In genomic region chr17:12886620-12887019, GRCm38 (mm10) we compare ENCODE assay signal across 13 mouse cellular contexts. TPM values are rescaled to one million over a fixed set of nuclear protein-coding genes. Genes with fewer than 3 reads are reported as not detected.
DNase-seq lines count a peak whose midpoint lies in the region; ATAC-seq and TF ChIP-seq lines count a peak whose summit lies in the region.
"Had no signal": no experiment of that assay in that cellular context is flagged by ENCODE, and none has a peak within 500 bp of the region (broad histone marks: within the 10 kb centered on the region; RNA-seq: fewer than 3 reads in every experiment).

No protein-coding gene starts in this region.

- ATAC-seq in heart, embryonic 16.5 days (replicated peaks; ENCODE audit: extremely low read depth, insufficient read depth, low FRiP score), result no peak
- no peak for ATAC-seq in hindbrain, embryonic 12.5 days (ENCODE audit: low FRiP score)

- dilution Hi-C loops in CH12.LX (cut with MboI; ENCODE audit: extremely low pct_ligation_motif_present, extremely low pct_unique_long_range_greater_than_20kb, low sequenced_read_pairs), result no loop called here

- 43% methylated on average over 6 of the region's 6 CpGs for whole genome bisulfite sequencing in heart, embryonic 16.5 days
- WGBS in heart, embryonic 10.5 days, result 34% methylated on average over 6 of the region's 6 CpGs
- 34% methylated on average over 6 of the region's 6 CpGs for WGBS in hindbrain, embryonic 12.5 days

- in situ Hi-C loops in CH12.LX (cut with MboI; ENCODE audit: low pct_ligation_motif_present, low pct_unique_long_range_greater_than_20kb, low sequenced_read_pairs), result loop anchor here (10.0 kb wide), 1 partner anchor 118 kb away; the partner anchor contains the start of gene Sod2

- no peak for TF ChIP-seq RAD21 in CH12.LX (IDR thresholded peaks at IDR 0.05; ENCODE audit: low read depth, low read length)

- H3K79me2 ChIP-seq in CH12.LX (replicated peaks; ENCODE audit: control insufficient read depth, extremely low read depth, insufficient read depth, poor library complexity, severe bottlenecking), result no peaks in the 10 kb centered on the region

- no peak for TF ChIP-seq CTCF in CH12.LX (conservative IDR thresholded peaks at IDR 0.05 in 1 of 2, IDR thresholded peaks at IDR 0.05 in 1 of 2; ENCODE audit: low read depth in 2 of 2, low read length in 2 of 2)

- no peak for DNase-seq in heart, embryonic 10.5 days (ENCODE audit: low spot score)
- peak; percentile 77 for DNase-seq in CH12.LX (ENCODE audit: extremely low read depth)
- peak; percentile 59 for DNase-seq in naive thymus-derived CD4-positive, alpha-beta T cell, adult 2 months (ENCODE audit: low read depth)
- DNase-seq in testis, postnatal 14 days (ENCODE audit: low spot score), result no peak
- no peak for DNase-seq in cerebellum, postnatal 10 days
- DNase-seq: layer of hippocampus, adult 9-11 months; midbrain, embryonic 14.5 days had no signal

- no peaks in the 10 kb centered on the region for H3K27me3 ChIP-seq in heart, embryonic 16.5 days (ENCODE audit: control insufficient read depth, insufficient read depth, low read length)
- no peaks in the 10 kb centered on the region for H3K27me3 ChIP-seq in heart, embryonic 10.5 days (ENCODE audit: insufficient read depth, poor library complexity, severe bottlenecking)
- H3K27me3 ChIP-seq in CH12.LX (replicated peaks), result no peaks in the 10 kb centered on the region
- H3K27me3 ChIP-seq in hindbrain, embryonic 12.5 days, result no peaks in the 10 kb centered on the region
- H3K27me3 ChIP-seq: limb, embryonic 12.5 days had no signal

- H3K36me3 ChIP-seq in heart, embryonic 16.5 days (ENCODE audit: control insufficient read depth, insufficient read depth), result no peaks in the 10 kb centered on the region
- peaks cover 16% of the 10 kb centered on the region for H3K36me3 ChIP-seq in heart, embryonic 10.5 days
- peaks cover 13 to 42% of the 10 kb centered on the region in 2 experiments for H3K36me3 ChIP-seq in CH12.LX (replicated peaks in 1 of 2; ENCODE audit: control insufficient read depth in 1 of 2, insufficient read depth in 1 of 2, low read length in 1 of 2)
- peaks cover 22% of the 10 kb centered on the region; the same call in 1 of the 2 replicates for H3K36me3 ChIP-seq in hindbrain, embryonic 12.5 days

- H3K9me3 ChIP-seq in heart, embryonic 16.5 days (replicated peaks; ENCODE audit: control insufficient read depth, low read length), result no peaks in the 10 kb centered on the region
- no peaks in the 10 kb centered on the region for H3K9me3 ChIP-seq in heart, embryonic 10.5 days
- H3K9me3 ChIP-seq in CH12.LX (replicated peaks; ENCODE audit: low read length), result no peaks in the 10 kb centered on the region
- no peaks in the 10 kb centered on the region for H3K9me3 ChIP-seq in hindbrain, embryonic 12.5 days (replicated peaks)
- H3K9me3 ChIP-seq: limb, embryonic 12.5 days had no signal

- peak; percentile 42; the same call in 1 of the 2 replicates for TF ChIP-seq POLR2A in CH12.LX (IDR thresholded peaks at IDR 0.05; ENCODE audit: low read depth, low read length)

- H3K4me3 ChIP-seq in heart, embryonic 16.5 days (ENCODE audit: low read length), result no peak overlapping the region
- H3K4me3 ChIP-seq in heart, embryonic 10.5 days, result no peak overlapping the region
- H3K4me3 ChIP-seq in CH12.LX (replicated peaks in 1 of 3; ENCODE audit: low read depth in 2 of 3, low read length in 2 of 3, poor library complexity in 1 of 3), result peak overlapping the region in 1 of 3 experiments; percentile 12
- H3K4me3 ChIP-seq in brown adipose tissue, adult 24 weeks (ENCODE audit: insufficient read depth, low read depth, low read length), result no peak overlapping the region
- no peak overlapping the region for H3K4me3 ChIP-seq in hindbrain, embryonic 12.5 days
- H3K4me3 ChIP-seq: limb, embryonic 12.5 days had no signal

- no peak overlapping the region for H3K4me2 ChIP-seq in heart, embryonic 16.5 days (ENCODE audit: low read depth, low read length)
- H3K4me2 ChIP-seq in CH12.LX (ENCODE audit: insufficient read depth, low read depth, poor library complexity, severe bottlenecking), result peak overlapping the region; percentile 35; the same call in 1 of the 2 replicates
- no peak overlapping the region for H3K4me2 ChIP-seq in hindbrain, embryonic 12.5 days (replicated peaks)
- H3K4me2 ChIP-seq: limb, embryonic 12.5 days had no signal

- TF ChIP-seq EP300 in CH12.LX (IDR thresholded peaks at IDR 0.05; ENCODE audit: low read length), result no peak

- no peak overlapping the region for H3K9ac ChIP-seq in heart, embryonic 16.5 days (ENCODE audit: low read length)
- H3K9ac ChIP-seq in CH12.LX (ENCODE audit: insufficient read depth, low read depth), result no peak overlapping the region
- H3K9ac ChIP-seq in hindbrain, embryonic 12.5 days, result no peak overlapping the region
- H3K9ac ChIP-seq: limb, embryonic 12.5 days had no signal

- peak overlapping the region; percentile 68 for H3K27ac ChIP-seq in heart, embryonic 16.5 days (ENCODE audit: low read length)
- no peak overlapping the region for H3K27ac ChIP-seq in heart, embryonic 10.5 days
- H3K27ac ChIP-seq in CH12.LX (ENCODE audit: insufficient read depth, low read depth), result no peak overlapping the region
- H3K27ac ChIP-seq in brown adipose tissue, adult 24 weeks (replicated peaks; ENCODE audit: low read depth, low read length), result peak overlapping the region; percentile 79
- no peak overlapping the region for H3K27ac ChIP-seq in hindbrain, embryonic 12.5 days
- H3K27ac ChIP-seq: limb, embryonic 12.5 days had no signal

- H3K4me1 ChIP-seq in heart, embryonic 16.5 days (ENCODE audit: control insufficient read depth, insufficient read depth, low read length), result peaks cover 17% of the 10 kb centered on the region
- peaks cover 13% of the 10 kb centered on the region for H3K4me1 ChIP-seq in heart, embryonic 10.5 days
- H3K4me1 ChIP-seq in CH12.LX (ENCODE audit: control insufficient read depth in 1 of 2, insufficient read depth in 2 of 2), result peaks cover 0 to 20% of the 10 kb centered on the region in 2 experiments; a peak in 2 of 4 replicates
- H3K4me1 ChIP-seq in brown adipose tissue, adult 24 weeks (ENCODE audit: control insufficient read depth, insufficient read depth, insufficient read length, low read length), result peaks cover 5% of the 10 kb centered on the region; the same call in 1 of the 2 replicates
- no peaks in the 10 kb centered on the region for H3K4me1 ChIP-seq in hindbrain, embryonic 12.5 days
- H3K4me1 ChIP-seq: limb, embryonic 12.5 days had no signal

TF ChIP-seq in CH12.LX, 34 proteins besides CTCF, POLR2A, EP300 and RAD21 (continues in another document):
- TF ChIP-seq ELF1 (IDR thresholded peaks at IDR 0.05; ENCODE audit: low read depth, low read length) (peak; percentile 72), MEF2A (IDR thresholded peaks at IDR 0.05; ENCODE audit: borderline replicate concordance, low read depth, low read length) (no peak), ETS1 (conservative IDR thresholded peaks at IDR 0.05; ENCODE audit: low read depth, low read length) (no peak)

RNA-seq across cellular contexts. Expression of gene Mrgprh, which starts 10.8 kb away (rescaled TPM):
- 0.24 TPM in 1 of 2 replicates, not detected in the other for polyA plus RNA-seq in heart, embryonic 16.5 days (2015; fragmentation: Nextera tagmentation; extraction: Ambion mirVana)
- 0.07 TPM in 1 of 2 replicates, not detected in the other for polyA plus RNA-seq in heart, embryonic 10.5 days (2016; fragmentation: Nextera tagmentation; extraction: Ambion mirVana)
- total RNA-seq in CH12.LX (2012; rRNA removed), result not detected in 2 replicates
- total RNA-seq in CH12.LX (2014; rRNA removed), result not detected in 2 replicates
- polyA plus RNA-seq in CH12.LX (2012; ENCODE audit: insufficient read length, low read depth), result not detected in 2 replicates
- polyA plus RNA-seq in brown adipose tissue, adult 24 weeks (2012; ENCODE audit: insufficient read depth, insufficient read length, missing spikeins), result not detected in 2 replicates
- polyA plus RNA-seq in hindbrain, embryonic 12.5 days (2016; fragmentation: Nextera tagmentation; extraction: Ambion mirVana), result 0.12 TPM in 1 of 2 replicates, not detected in the other
- total RNA-seq: neutrophil, adult 5-6 weeks had no signal
- polyA plus RNA-seq: kidney, embryonic 16.5 days; midbrain, embryonic 14.5 days had no signal

RNA-seq across cellular contexts. Expression of gene Mas1, which starts 18.7 kb away (rescaled TPM):
- 0.47 and 0.50 TPM in 2 replicates for polyA plus RNA-seq in heart, embryonic 16.5 days (2015; fragmentation: Nextera tagmentation; extraction: Ambion mirVana)
- 0.30 and 0.36 TPM in 2 replicates for polyA plus RNA-seq in heart, embryonic 10.5 days (2016; fragmentation: Nextera tagmentation; extraction: Ambion mirVana)
- total RNA-seq in CH12.LX (2012; rRNA removed) (not detected in 2 replicates), CH12.LX (2014; rRNA removed) (not detected in 2 replicates)
- 0.19 TPM in 1 of 2 replicates, not detected in the other for polyA plus RNA-seq in CH12.LX (2012; ENCODE audit: insufficient read length, low read depth)
- not detected in 2 replicates for polyA plus RNA-seq in brown adipose tissue, adult 24 weeks (2012; ENCODE audit: insufficient read depth, insufficient read length, missing spikeins)
- 0.27 and 0.41 TPM in 2 replicates for polyA plus RNA-seq in hindbrain, embryonic 12.5 days (2016; fragmentation: Nextera tagmentation; extraction: Ambion mirVana)
- total RNA-seq: neutrophil, adult 5-6 weeks had no signal

RNA-seq across cellular contexts. Expression of gene Pnldc1, which starts 23.4 kb away (rescaled TPM):
- 0.47 and 1.2 TPM in 2 replicates for polyA plus RNA-seq in heart, embryonic 16.5 days (2015; fragmentation: Nextera tagmentation; extraction: Ambion mirVana)
- 1.4 and 2.5 TPM in 2 replicates for polyA plus RNA-seq in heart, embryonic 10.5 days (2016; fragmentation: Nextera tagmentation; extraction: Ambion mirVana)
- 0.25 and 0.84 TPM in 2 replicates for total RNA-seq in CH12.LX (2012; rRNA removed)
- 0.11 and 0.19 TPM in 2 replicates for total RNA-seq in CH12.LX (2014; rRNA removed)
- polyA plus RNA-seq in CH12.LX (2012; ENCODE audit: insufficient read length, low read depth), result 0.90 and 1.2 TPM in 2 replicates
- polyA plus RNA-seq in brown adipose tissue, adult 24 weeks (2012; ENCODE audit: insufficient read depth, insufficient read length, missing spikeins), result 67.4 and 78.9 TPM in 2 replicates
- 1.5 TPM in 2 replicates for polyA plus RNA-seq in hindbrain, embryonic 12.5 days (2016; fragmentation: Nextera tagmentation; extraction: Ambion mirVana)

RNA-seq across cellular contexts. Expression of gene Tcp1, which starts 28.9 kb away (rescaled TPM):
- polyA plus RNA-seq in heart, embryonic 16.5 days (2015; fragmentation: Nextera tagmentation; extraction: Ambion mirVana), result 304 and 341 TPM in 2 replicates
- 440 and 487 TPM in 2 replicates for polyA plus RNA-seq in heart, embryonic 10.5 days (2016; fragmentation: Nextera tagmentation; extraction: Ambion mirVana)
- total RNA-seq in CH12.LX (2012; rRNA removed), result 540 and 569 TPM in 2 replicates
- 951 and 1,060 TPM in 2 replicates for total RNA-seq in CH12.LX (2014; rRNA removed)
- 560 and 726 TPM in 2 replicates for polyA plus RNA-seq in CH12.LX (2012; ENCODE audit: insufficient read length, low read depth)
- polyA plus RNA-seq in brown adipose tissue, adult 24 weeks (2012; ENCODE audit: insufficient read depth, insufficient read length, missing spikeins), result 154 and 194 TPM in 2 replicates
- polyA plus RNA-seq in hindbrain, embryonic 12.5 days (2016; fragmentation: Nextera tagmentation; extraction: Ambion mirVana), result 432 and 477 TPM in 2 replicates

RNA-seq across cellular contexts. Expression of gene Mrpl18, which starts 29.5 kb away (rescaled TPM):
- 191 and 213 TPM in 2 replicates for polyA plus RNA-seq in heart, embryonic 16.5 days (2015; fragmentation: Nextera tagmentation; extraction: Ambion mirVana)
- polyA plus RNA-seq in heart, embryonic 10.5 days (2016; fragmentation: Nextera tagmentation; extraction: Ambion mirVana), result 203 and 208 TPM in 2 replicates
- total RNA-seq in CH12.LX (2012; rRNA removed), result 132 and 184 TPM in 2 replicates
- total RNA-seq in CH12.LX (2014; rRNA removed), result 197 and 223 TPM in 2 replicates
- polyA plus RNA-seq in CH12.LX (2012; ENCODE audit: insufficient read length, low read depth), result 150 and 153 TPM in 2 replicates
- polyA plus RNA-seq in brown adipose tissue, adult 24 weeks (2012; ENCODE audit: insufficient read depth, insufficient read length, missing spikeins), result 135 and 149 TPM in 2 replicates
- polyA plus RNA-seq in hindbrain, embryonic 12.5 days (2016; fragmentation: Nextera tagmentation; extraction: Ambion mirVana), result 136 and 148 TPM in 2 replicates

Comparison
In these comparisons a context has a peak if more than half of its experiments do, and no peak if none do; other contexts are left out.
1. H3K27ac ChIP-seq: peak in heart, embryonic 16.5 days (single experiment) and brown adipose tissue, adult 24 weeks (single experiment); none in heart, embryonic 10.5 days (single experiment), CH12.LX (single experiment) and hindbrain, embryonic 12.5 days (single experiment).
2. DNase-seq: peak in CH12.LX (single experiment) and naive thymus-derived CD4-positive, alpha-beta T cell, adult 2 months (single experiment); none in heart, embryonic 10.5 days (single experiment), testis, postnatal 14 days (single experiment) and cerebellum, postnatal 10 days (0 of 2).
3. RNA of gene Pnldc1, which starts 23.4 kb away (polyA plus RNA-seq): 67.4 to 78.9 TPM in brown adipose tissue, adult 24 weeks; 1.4 to 2.5 TPM in heart, embryonic 10.5 days, 1.5 TPM in hindbrain, embryonic 12.5 days, 0.90 to 1.2 TPM in CH12.LX and 0.47 to 1.2 TPM in heart, embryonic 16.5 days; every median in the first group is over 10 times any median in the second.